Mouse (Mus musculus): ENCODE data around the gene Cmip.

Gene Cmip

DNA sequence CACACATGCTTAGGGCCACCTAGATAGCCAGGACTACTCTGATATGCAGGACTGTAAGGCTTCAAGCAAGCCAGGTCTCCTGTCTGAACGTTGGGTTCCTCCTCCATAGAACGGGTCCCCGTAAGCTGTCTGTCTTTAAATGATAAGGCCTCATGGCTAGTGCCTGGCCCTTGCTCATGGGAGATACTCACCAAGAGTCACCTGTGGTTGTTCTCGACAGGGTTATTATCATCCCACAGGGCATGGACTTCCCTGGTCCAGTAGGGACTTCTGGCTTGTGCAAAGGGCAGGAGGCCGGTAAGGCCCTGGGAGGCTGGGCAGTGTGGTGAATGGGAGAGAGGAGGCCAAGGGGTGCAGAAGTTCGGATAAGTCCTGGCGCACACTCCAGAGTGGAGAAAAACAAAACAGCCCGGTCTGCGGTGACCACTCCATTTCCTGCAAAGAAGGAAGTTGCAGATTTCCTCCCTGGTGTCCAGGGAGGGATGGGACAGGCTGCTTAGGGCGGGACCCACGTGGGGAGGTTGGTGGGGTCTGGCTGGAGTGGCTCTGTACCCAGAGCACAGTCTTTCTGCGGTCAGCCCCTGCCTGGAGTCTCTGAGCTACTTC is 41.2 kb downstream of the Cmip start:
- no peak for DNase-seq (ENCODE audit: low read depth)

DNA sequence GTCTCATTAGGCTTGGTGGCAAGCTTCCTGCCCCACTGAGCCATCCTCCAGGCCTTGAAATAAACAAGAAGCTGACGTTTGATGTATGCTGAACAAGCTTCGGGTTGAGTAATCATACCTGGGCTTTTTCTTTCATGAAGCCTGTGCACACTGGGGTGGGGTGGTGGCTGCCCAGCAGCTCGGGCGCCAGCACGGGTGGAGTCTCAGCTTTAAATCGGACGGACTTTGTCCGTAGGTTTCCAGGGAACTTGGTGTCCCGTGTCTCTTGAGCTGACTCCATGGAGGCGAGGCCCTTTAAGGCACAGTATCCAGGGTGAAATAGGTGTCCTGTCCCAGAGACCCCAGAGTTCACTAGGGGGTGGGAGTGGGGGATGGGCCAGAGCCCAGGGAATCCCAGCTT is 42.3 kb downstream of the Cmip start:
- DNase-seq (ENCODE audit: low read depth): no peak

- no peak for DNase-seq (ENCODE audit: low read depth)
Observed at GRCm38 (mm10) chr8:117300188-117300587, 43.3 kb downstream of the Cmip start.

DNA sequence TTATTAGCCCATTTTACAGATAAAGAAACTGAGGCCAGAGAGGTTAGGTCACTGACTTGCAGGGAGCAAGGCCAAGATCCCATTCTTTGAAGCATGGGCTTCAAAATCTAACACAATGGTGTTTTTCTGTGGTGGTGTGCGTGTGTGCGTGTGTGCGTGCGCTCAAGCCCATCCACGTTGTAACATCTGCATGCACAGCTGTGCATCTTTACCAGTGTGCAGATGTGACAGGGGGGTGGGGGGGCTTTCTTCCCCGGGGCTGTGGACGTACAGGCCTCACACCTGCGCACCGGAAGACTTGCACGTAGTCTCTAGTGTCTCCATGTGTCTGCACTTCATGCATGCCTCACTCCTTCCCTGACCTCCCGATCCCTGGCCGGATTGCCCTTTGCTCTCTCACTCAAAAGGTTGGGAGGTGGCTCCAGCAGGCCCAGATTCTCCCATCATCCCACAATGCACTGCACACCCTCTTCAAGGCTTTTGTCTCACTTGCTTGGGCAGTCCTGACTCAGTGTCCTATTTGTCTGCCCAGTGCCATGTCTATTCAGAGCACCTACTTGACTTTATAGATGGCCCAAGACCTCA is 44.7 kb downstream of the Cmip start:
- no peak for DNase-seq (ENCODE audit: low read depth)

- no peak for DNase-seq (ENCODE audit: low read depth)
Observed at GRCm38 (mm10) chr8:117302072-117302471, 45.2 kb downstream of the Cmip start.

- DNase-seq (ENCODE audit: low read depth): no peak
Observed at GRCm38 (mm10) chr8:117303666-117304065, 46.8 kb downstream of the Cmip start.

GRCm38 (mm10) chr8:117305405-117305804 is 48.5 kb downstream of the Cmip start:
- no peak for DNase-seq (ENCODE audit: low read depth)

DNA sequence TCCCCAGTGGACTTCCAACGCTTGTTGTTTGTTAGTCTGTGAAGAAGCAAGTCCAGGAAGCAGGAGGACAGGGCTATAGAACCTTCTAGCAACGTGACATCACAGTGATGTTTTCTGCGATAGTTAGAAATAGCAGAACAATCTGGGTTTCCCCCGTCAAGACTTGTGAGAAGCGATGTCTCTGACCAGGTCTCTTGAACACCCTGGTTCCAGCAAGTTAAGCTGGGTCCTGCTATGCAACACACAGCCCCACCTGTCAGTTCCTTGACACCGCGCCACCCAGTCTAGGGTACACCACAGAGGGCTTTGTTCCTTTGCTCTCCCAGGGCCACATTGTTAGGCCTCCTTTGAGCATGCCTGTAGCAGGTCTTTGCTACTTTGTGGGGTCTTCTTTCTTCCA is 49.9 kb downstream of the Cmip start:
- DNase-seq (ENCODE audit: low read depth): no peak

DNA sequence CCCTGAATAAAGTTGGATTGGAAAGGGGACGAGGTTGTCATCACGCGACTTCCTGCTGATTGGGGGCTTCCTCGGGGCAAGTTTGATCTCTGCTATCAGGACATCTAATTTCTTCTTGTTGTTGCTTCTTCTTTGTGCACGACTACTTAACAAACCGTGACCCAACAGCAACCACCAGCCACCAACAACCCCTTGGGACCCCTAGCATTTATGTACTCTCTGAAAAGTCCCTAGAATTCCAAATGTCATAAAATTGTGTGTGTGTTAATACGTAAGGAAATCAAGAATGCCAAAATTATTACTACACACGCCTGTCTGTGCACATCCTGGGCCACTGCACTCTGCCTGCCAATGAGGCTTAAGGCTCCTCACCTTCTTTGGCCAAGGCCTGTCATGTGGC is 50.4 kb downstream of the Cmip start:
- DNase-seq (ENCODE audit: low read depth): no peak

DNA sequence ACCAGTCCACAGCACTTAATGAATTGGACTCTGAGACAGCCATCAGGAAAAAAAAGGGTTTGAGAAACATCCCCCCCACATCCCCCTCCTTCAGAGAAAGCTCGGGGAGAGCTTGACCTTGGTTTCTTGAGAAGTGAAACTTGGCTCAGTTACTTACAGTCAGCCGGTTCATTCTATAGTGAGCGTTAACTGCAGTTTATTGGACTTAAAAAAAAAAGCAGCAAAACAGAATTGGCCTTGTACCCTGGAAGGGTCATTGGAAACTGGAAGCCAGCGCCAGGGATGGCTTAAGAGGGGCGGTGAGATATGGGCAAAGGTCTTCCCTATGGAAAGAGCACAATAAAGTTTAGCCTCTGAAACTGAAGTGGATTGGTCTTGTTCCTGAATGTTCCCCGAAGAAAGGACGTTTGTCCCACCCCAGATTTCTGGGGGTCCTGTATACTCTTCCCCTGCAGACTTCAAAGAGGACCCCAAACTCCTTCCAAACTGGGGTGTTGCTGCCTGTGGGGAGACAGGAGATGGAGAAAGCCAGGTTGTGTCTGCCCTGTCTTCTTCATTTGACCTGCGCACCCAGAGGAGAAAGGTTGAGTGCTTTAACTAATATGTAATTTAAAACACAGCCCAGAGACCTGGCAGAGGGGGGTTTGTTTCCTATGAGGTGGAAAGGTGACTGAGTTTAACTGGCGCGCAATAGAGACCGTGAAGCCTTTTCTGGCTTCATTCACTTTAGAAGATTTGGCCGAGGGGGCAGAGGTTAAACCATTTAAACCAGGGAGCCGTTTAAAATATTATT is 51.6 kb downstream of the Cmip start:
- DNase-seq (ENCODE audit: low read depth): no peak

DNA sequence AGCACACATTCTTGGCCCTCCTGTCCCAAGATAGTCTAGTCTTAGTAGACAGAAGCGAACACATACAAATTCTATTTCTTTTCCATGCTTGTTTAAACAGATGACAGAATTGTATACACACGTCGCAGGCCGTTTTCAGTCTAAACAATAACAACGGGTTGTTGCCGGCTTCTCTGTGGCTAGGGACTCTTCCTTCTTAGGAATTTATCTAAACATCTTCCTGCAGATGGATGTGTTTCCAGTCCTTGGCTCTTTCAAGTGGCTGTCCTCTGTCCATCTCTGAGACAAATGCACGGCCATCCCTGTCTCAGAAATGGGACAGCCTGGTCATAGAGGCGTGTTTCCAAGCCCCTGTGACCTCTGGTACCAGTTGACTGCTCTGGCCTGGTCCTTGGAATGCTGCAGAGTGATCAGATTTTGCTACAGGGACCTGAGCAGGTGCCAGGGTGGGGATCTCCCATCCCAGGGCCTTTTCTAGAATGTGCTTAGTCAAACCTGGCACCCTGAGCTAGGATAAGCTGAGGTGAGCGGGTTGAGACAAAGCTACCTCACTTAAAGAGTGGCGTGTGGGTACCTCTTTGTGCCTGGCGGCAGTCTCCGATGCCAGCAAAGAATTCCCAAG is 52.9 kb downstream of the Cmip start:
- DNase-seq (ENCODE audit: low read depth): no peak

- no peak for DNase-seq (ENCODE audit: low read depth)
Observed at GRCm38 (mm10) chr8:117310961-117311561, 54.2 kb downstream of the Cmip start.

DNA sequence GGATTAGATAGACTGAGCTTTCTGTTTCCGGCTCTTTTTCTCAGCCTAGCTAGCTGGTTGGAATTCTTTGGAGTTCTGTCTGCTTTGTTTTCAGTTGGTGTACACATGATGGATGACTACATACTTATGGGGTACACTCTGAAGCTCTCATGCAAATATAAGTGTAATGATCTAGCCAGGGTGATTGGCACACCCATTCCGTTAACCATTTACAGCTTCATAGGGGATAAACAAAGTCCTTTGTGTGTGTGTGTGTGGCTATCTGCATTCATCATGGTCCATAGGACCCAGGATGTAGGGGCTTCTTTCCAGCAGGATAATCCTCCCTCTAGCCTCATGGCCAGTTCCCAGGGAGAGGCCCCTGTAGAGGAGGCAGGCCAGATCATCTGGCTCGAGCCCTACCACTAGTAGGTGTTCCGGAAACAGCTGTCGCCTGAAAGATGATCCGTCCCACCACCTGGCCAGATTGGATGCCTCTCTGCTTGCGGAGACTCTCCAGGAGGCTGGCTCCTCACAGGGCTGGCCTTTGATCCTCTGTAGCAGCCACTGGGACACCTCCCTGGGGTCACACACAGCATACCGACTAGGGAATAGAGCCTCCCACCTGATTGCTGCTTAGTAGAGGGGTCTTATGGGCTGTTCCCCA is 57.6 kb downstream of the Cmip start:
- DNase-seq (ENCODE audit: low read depth): no peak

DNA sequence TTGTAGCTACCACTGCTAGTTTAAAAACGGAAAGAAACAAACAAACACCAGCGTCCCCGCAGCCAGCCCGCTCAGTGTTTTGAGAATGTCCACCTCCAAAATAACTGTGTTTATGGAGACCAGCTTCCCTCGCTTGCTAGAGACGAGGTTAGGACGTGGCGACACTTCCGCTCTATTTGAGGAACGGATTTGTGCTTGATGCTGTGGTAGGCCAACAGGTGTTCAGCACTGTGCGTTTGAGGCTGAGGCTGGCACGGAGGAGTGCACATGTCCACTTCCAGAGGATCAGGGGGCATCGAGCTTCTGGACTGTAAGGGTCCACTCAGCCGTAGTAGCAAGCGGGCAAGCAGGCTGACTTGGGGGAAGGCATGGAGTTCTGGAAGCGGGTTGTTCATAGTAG is 58.9 kb downstream of the Cmip start:
- no peak for DNase-seq (ENCODE audit: low read depth)

DNA sequence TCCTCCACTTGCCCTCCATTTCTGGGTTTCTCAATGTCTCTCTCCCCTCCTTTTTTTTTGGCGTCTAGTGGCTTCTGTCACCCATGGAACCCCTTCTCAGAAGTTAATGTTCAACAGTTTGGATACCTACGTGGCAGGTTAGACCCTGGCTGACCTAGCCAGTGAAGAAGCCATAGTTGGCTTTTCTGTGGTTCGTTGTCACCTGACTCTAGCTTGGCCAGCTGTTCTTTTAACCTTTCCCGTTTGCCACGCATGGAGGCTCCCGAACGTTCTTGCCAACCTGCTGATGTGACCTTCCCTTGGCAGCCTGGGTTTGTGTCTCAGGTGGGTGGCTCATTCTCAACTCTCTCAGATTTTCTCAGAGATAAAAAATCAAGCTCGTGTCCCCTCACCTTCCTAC is 60.6 kb downstream of the Cmip start:
- no peak for DNase-seq (ENCODE audit: low read depth)

GRCm38 (mm10) chr8:117318911-117319826 is 62.3 kb downstream of the Cmip start:
- DNase-seq (ENCODE audit: low read depth): no peak

GRCm38 (mm10) chr8:117320616-117321015 is 63.8 kb downstream of the Cmip start:
- no peak for DNase-seq (ENCODE audit: low read depth)

GRCm38 (mm10) chr8:117321232-117321631 is 64.4 kb downstream of the Cmip start:
- no peak for DNase-seq (ENCODE audit: low read depth)

GRCm38 (mm10) chr8:117322021-117322420 is 65.2 kb downstream of the Cmip start:
- no peak for DNase-seq (ENCODE audit: low read depth)

GRCm38 (mm10) chr8:117322715-117323310 is 65.9 kb downstream of the Cmip start:
- DNase-seq (ENCODE audit: low read depth): no peak

DNA sequence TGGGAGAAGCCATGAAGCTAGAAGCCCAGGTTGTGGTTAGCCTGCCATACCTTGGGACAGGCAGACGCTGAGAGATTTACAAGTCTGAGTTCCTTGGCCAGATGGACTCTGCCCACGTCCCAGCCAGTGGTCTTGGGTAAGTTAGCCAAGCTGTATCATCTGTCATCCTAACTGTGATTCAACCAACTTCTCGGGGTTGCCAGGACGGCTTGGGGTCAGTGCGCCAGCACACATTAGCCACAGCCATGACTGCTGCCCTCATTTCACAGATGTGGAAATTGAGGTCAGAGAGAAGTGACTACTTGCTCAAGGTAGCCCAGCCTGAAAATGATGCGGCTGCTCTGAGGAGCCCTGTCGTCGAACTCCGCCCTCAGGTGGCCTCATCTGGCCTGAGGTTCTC is 68.0 kb downstream of the Cmip start:
- DNase-seq (ENCODE audit: low read depth): no peak

Data from NIH3T3 (cell line).